Mouse (Mus musculus) fat pad, adult 2 months (tissue): ENCODE measurements at regions not wholly inside any gene's neighbourhood (a gene's known extent, or its start where the extent isn't known, plus 50 kb on each side); places are given as distances from the start of the nearest gene placed in this dataset.
"Not testable (repeated sequence)": the region's sequence is repeated elsewhere in the genome, so short reads cannot be mapped to it uniquely, and the experiment has no call there.

Experiments used
- DNase-seq: peaks from one replicate; pipeline ENCODE4 v3.0.0-alpha.2; 2011; ENCODE audit warnings: low read depth, low spot score; ENCODE audit errors: extremely low read depth

- no peak for DNase-seq
Measured at GRCm38 (mm10) chr17:83035574-83035918, 179.5 kb upstream of the Pkdcc start.

- no peak for DNase-seq
Measured at GRCm38 (mm10) chr17:83039563-83039962, 175.5 kb upstream of the Pkdcc start.

- no peak for DNase-seq
Measured at GRCm38 (mm10) chr17:83044515-83044914, 170.6 kb upstream of the Pkdcc start.

- DNase-seq, result no peak
Measured at GRCm38 (mm10) chr17:83049972-83050535, 165.0 kb upstream of the Pkdcc start.

GRCm38 (mm10) chr17:83050591-83051197 lies 164.4 kb upstream of the Pkdcc start:
- no peak for DNase-seq

- no peak for DNase-seq
Measured at GRCm38 (mm10) chr17:83052613-83053140, 162.4 kb upstream of the Pkdcc start.

- DNase-seq, result no peak
Measured at GRCm38 (mm10) chr17:83057832-83058231, 157.3 kb upstream of the Pkdcc start.

GRCm38 (mm10) chr17:83061843-83062242 lies 153.2 kb upstream of the Pkdcc start:
- DNase-seq, result no peak

- DNase-seq, result no peak
Measured at GRCm38 (mm10) chr17:83063848-83064247, 151.2 kb upstream of the Pkdcc start.

- DNase-seq, result not testable (repeated sequence)
Measured at GRCm38 (mm10) chr17:83064376-83064775, 150.7 kb upstream of the Pkdcc start.

- no peak for DNase-seq
Measured at GRCm38 (mm10) chr17:83069246-83069645, 145.8 kb upstream of the Pkdcc start.

GRCm38 (mm10) chr17:83071746-83072145 lies 143.3 kb upstream of the Pkdcc start:
- no peak for DNase-seq

GRCm38 (mm10) chr17:83072175-83072574 lies 142.9 kb upstream of the Pkdcc start:
- DNase-seq, result no peak

- no peak for DNase-seq
Measured at GRCm38 (mm10) chr17:83074893-83075292, 140.2 kb upstream of the Pkdcc start.

- DNase-seq, result no peak
Measured at GRCm38 (mm10) chr17:83077737-83078600, 137.1 kb upstream of the Pkdcc start.

GRCm38 (mm10) chr17:83078601-83079360 lies 136.3 kb upstream of the Pkdcc start:
- DNase-seq, result no peak

GRCm38 (mm10) chr17:83079361-83079685 lies 135.8 kb upstream of the Pkdcc start:
- no peak for DNase-seq

- no peak for DNase-seq
Measured at GRCm38 (mm10) chr17:83081729-83082128, 133.4 kb upstream of the Pkdcc start.

- no peak for DNase-seq
Measured at GRCm38 (mm10) chr17:83083521-83083920, 131.6 kb upstream of the Pkdcc start.

GRCm38 (mm10) chr17:83085792-83086475 lies 129.2 kb upstream of the Pkdcc start:
- DNase-seq, result peak; percentile 18

- DNase-seq, result no peak
Measured at GRCm38 (mm10) chr17:83086703-83087102, 128.4 kb upstream of the Pkdcc start.
